Mouse (Mus musculus) telencephalon, adult 2 months (tissue): ENCODE measurements around the gene Slu7.

ENCODE experiments used
- DNase-seq: peaks from one replicate; pipeline ENCODE4 v3.0.0-alpha.2; 2011; ENCODE audit warnings: low read depth, low spot score

Slu7 gene

DNA sequence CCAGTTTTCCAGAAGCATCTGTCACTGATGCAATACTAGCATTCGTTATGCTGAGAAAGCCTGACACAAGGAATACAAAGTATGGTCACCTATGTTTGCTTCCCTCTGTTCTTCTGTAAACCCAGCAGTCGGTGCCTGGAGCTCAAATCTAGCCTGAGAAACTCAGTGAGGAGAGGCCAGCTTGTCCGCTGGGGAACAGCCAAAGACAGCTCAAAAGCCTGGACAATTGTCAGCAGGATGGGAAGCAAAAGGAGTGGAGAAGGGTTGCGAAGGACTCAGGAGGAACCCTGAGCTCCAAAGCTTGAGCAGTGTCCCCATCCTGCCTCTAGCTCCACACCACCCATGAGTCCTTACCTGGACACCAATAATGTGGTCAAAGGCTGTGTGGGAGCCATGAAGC, 50.5 kb downstream of the Slu7 start:
- DNase-seq, result no peak

GRCm38 (mm10) chr11:43484652-43485051, 51.1 kb downstream of the Slu7 start:
- no peak for DNase-seq

DNA sequence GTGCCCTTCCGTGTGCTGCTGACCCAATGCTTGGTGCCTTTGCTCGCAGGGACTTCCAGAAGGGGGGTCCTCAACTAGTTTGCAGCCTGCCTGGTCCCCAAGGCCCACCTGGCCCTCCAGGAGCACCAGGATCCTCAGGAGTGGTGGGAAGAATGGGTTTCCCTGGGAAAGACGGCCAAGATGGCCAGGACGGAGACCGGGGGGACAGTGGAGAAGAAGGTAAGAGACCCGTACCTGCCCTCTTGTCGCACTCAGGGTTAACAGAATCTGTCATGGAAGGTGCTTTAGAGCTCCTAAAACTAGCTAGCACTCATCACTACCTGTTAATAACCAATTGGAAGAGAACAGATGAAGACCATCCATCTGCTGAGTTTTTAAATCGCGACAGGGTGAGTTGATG, 52.3 kb downstream of the Slu7 start:
- no peak for DNase-seq

- DNase-seq, result no peak
Observed at GRCm38 (mm10) chr11:43492663-43493062, 59.1 kb downstream of the Slu7 start.

GRCm38 (mm10) chr11:43493815-43494409, 60.4 kb downstream of the Slu7 start:
- DNase-seq, result peak; percentile 49

GRCm38 (mm10) chr11:43495037-43495436, 61.5 kb downstream of the Slu7 start:
- DNase-seq, result no peak

DNA sequence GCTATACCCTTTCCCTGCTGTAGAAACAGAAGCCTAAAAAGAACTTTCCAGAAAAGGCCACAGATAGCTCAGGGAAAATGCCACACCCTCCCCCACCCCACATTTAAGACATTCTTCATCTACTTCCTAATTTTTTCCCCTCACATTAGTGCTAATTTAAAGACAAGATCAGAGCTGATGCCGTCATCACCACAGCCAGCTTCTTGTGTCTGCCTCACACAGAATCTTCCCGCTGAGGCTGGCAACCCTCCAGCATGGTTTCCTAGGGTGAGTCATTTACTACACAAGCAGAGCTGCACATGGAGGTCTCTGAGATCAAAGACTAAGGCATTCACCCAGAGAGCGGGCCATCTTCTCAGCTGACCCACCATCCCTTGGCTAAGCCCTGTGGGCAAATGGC, 62.0 kb downstream of the Slu7 start:
- DNase-seq, result peak; percentile 36
